Mouse (Mus musculus) neural tube, embryonic 14.5 days (tissue): ENCODE measurements around the gene Resp18. TPM values are rescaled to one million over a fixed set of nuclear protein-coding genes. Genes with fewer than 3 reads are reported as not detected.
A peak's percentile ranks its signal among the peaks of the same experiment; 100 is the strongest.

Source experiments
- ATAC-seq: fragments of 200-750 bp; cut with Nextera tagmentation; 2 replicates; pipeline ENCODE4 v1.8.0; 2017; ENCODE audit warnings: low read depth, mild to moderate bottlenecking, moderate TSS enrichment, moderate library complexity
- H3K27ac ChIP-seq: fragments of 300-500 bp; sonication (generic); 2 replicates; pipeline ENCODE4 v1.5.1; 2014; ENCODE audit warnings: low read depth, mild to moderate bottlenecking, control low read depth, low read length, moderate library complexity, mixed read lengths
- H3K27me3 ChIP-seq: fragments of 300-500 bp; sonication (generic); 2 replicates; pipeline ENCODE4 v1.6.1; 2014; ENCODE audit warnings: low read length; ENCODE audit not compliant: control insufficient read depth, insufficient read depth
- H3K36me3 ChIP-seq: fragments of 300-500 bp; sonication (generic); 2 replicates; pipeline ENCODE4 v1.6.1; 2014; ENCODE audit warnings: low read length, mixed read lengths; ENCODE audit not compliant: control insufficient read depth, insufficient read depth
- H3K4me1 ChIP-seq: fragments of 300-500 bp; sonication (generic); 2 replicates; pipeline ENCODE4 v1.6.1; 2014; ENCODE audit warnings: low read length; ENCODE audit not compliant: control insufficient read depth, insufficient read depth
- H3K4me2 ChIP-seq: fragments of 300-500 bp; sonication (generic); 2 replicates; pipeline ENCODE4 v1.6.1; 2014; ENCODE audit warnings: mild to moderate bottlenecking, low read depth, low read length, control low read depth
- H3K4me3 ChIP-seq: fragments of 300-500 bp; sonication (generic); 2 replicates; pipeline ENCODE4 v1.5.1; 2014; ENCODE audit warnings: low read depth, low read length, control low read depth, mixed read lengths
- H3K9ac ChIP-seq: fragments of 300-500 bp; sonication (generic); replicated peaks from 2 replicates; pipeline ENCODE4 v1.6.1; 2014; ENCODE audit warnings: low read depth, mild to moderate bottlenecking, control low read depth, low read length, mixed read lengths
- H3K9me3 ChIP-seq: fragments of 300-500 bp; sonication (generic); 2 replicates; pipeline ENCODE4 v1.6.1; 2016; ENCODE audit warnings: low read length; ENCODE audit not compliant: control insufficient read depth
- WGBS: fragments of 180-500 bp; shearing (Covaris S2); extraction: QIAGEN DNeasy Blood & Tissue Kit; methylation state at CpG from one replicate; pipeline ENCODE4 v1.1.7; 2014; 5-methylcytosine and 5-hydroxymethylcytosine counted together
- polyA plus RNA-seq: library from polyadenylated mRNA; unstranded; fragments of >200 nt; fragmentation: Nextera tagmentation; extraction: Ambion mirVana; gene quantifications from 2 replicates; pipeline ENCODE4 v1.2.1, GENCODE M21; 2014

The Resp18 gene
- polyA plus RNA-seq, 1 experiment from 2014 or later, result 254 TPM

- 0 out of 2 replicates have a peak overlapping the region, but pooled peaks have one; percentile 3 for H3K9ac ChIP-seq
Observed at GRCm38 (mm10) chr1:75289376-75289775, 11.2 kb upstream of the Resp18 start.

GRCm38 (mm10) chr1:75284911-75285310 is 6.7 kb upstream of the Resp18 start:
- H3K4me3 ChIP-seq, result no peak overlapping the region
- H3K36me3 ChIP-seq, result no peaks in the 10 kb centered on the region
- H3K27me3 ChIP-seq, result no peaks in the 10 kb centered on the region
- ATAC-seq, result no peak
- no peak overlapping the region for H3K4me2 ChIP-seq
- peaks cover 16% of the 10 kb centered on the region for H3K4me1 ChIP-seq
- H3K9ac ChIP-seq, result no peak overlapping the region
- H3K9me3 ChIP-seq, result no peaks in the 10 kb centered on the region
- 86% methylated on average over 7 of the region's 7 CpGs for WGBS
- no peak overlapping the region for H3K27ac ChIP-seq

More at GRCm38 (mm10) chr1:75289376-75289775, 11.2 kb upstream of the Resp18 start:
- peak overlapping the region; percentile 20; the same call in 1 of the 2 replicates for H3K4me2 ChIP-seq
- no peak overlapping the region for H3K4me3 ChIP-seq
- 5% methylated on average over 7 of the region's 7 CpGs for WGBS
- H3K27me3 ChIP-seq, result no peaks in the 10 kb centered on the region
- peak overlapping the region; percentile 78 for H3K27ac ChIP-seq
- H3K9me3 ChIP-seq, result no peaks in the 10 kb centered on the region
- H3K4me1 ChIP-seq, result peaks cover 22% of the 10 kb centered on the region
- ATAC-seq, result peak; percentile 96
- no peaks in the 10 kb centered on the region for H3K36me3 ChIP-seq

GRCm38 (mm10) chr1:75283017-75283416 is 4.8 kb upstream of the Resp18 start:
- ATAC-seq, result no peak
- Histone ChIP-seq H3K9ac (no peak overlapping the region), H3K4me1 (no peaks in the 10 kb centered on the region), H3K27ac (no peak overlapping the region), H3K9me3 (no peaks in the 10 kb centered on the region), H3K4me3 (no peak overlapping the region), H3K27me3 (no peaks in the 10 kb centered on the region), H3K36me3 (no peaks in the 10 kb centered on the region), H3K4me2 (no peak overlapping the region)
- WGBS, result 57% methylated on average over 5 of the region's 5 CpGs

GRCm38 (mm10) chr1:75277195-75278188 is 723 bp downstream of the Resp18 start:
- peak overlapping the region; percentile 44 for H3K27ac ChIP-seq
- H3K4me3 ChIP-seq, result peak overlapping the region; percentile 41
- H3K4me1 ChIP-seq, result no peaks in the 10 kb centered on the region
- H3K9ac ChIP-seq, result peak overlapping the region; percentile 51
- peak; percentile 84 for ATAC-seq
- H3K36me3 ChIP-seq, result no peaks in the 10 kb centered on the region
- 4% methylated on average over 23 of the region's 23 CpGs for WGBS
- no peaks in the 10 kb centered on the region; the same call in 1 of the 2 replicates for H3K27me3 ChIP-seq
- H3K9me3 ChIP-seq, result no peaks in the 10 kb centered on the region
- peak overlapping the region; percentile 53 for H3K4me2 ChIP-seq

- peak within 1 kb of the TSS; percentile 55 for H3K9ac ChIP-seq
- ATAC-seq, result peak; percentile 83
- no peaks in the 10 kb centered on the region for H3K9me3 ChIP-seq
- no peak within 1 kb of the TSS for H3K27ac ChIP-seq
- H3K4me3 ChIP-seq, result peak within 1 kb of the TSS; percentile 46
- peaks cover 3% of the 10 kb centered on the region; the same call in 1 of the 2 replicates for H3K27me3 ChIP-seq
- 11% methylated on average over 30 of the region's 32 CpGs for WGBS
- 0 out of 2 replicates have a peak, but pooled peaks cover 6% of the 10 kb centered on the region for H3K4me1 ChIP-seq
- peak within 1 kb of the TSS; percentile 68 for H3K4me2 ChIP-seq
- H3K36me3 ChIP-seq, result no peaks in the 10 kb centered on the region
Observed at GRCm38 (mm10) chr1:75264091-75264880, 13.9 kb downstream of the Resp18 start, which contains the start of gene Ptprn. TSS of gene Ptprn (minus strand) at chr1:75264502.

GRCm38 (mm10) chr1:75262969-75263951 is 15.0 kb downstream of the Resp18 start:
- Histone ChIP-seq H3K9ac (peak overlapping the region; percentile 55), H3K4me1 (0 out of 2 replicates have a peak, but pooled peaks cover 6% of the 10 kb centered on the region), H3K27ac (no peak overlapping the region), H3K4me3 (peak overlapping the region; percentile 46), H3K4me2 (peak overlapping the region; percentile 68), H3K9me3 (no peaks in the 10 kb centered on the region), H3K27me3 (peaks cover 3% of the 10 kb centered on the region; the same call in 1 of the 2 replicates), H3K36me3 (no peaks in the 10 kb centered on the region)
- 2% methylated on average over 40 of the region's 40 CpGs for WGBS
- ATAC-seq, result peak; percentile 60

GRCm38 (mm10) chr1:75261278-75261677 is 16.9 kb downstream of the Resp18 start:
- ATAC-seq, result no peak
- H3K27me3 ChIP-seq, result peaks cover 3% of the 10 kb centered on the region; the same call in 1 of the 2 replicates
- H3K9me3 ChIP-seq, result no peaks in the 10 kb centered on the region
- no peak overlapping the region for H3K27ac ChIP-seq
- no peak overlapping the region for H3K4me3 ChIP-seq
- no peak overlapping the region for H3K4me2 ChIP-seq
- no peak overlapping the region for H3K9ac ChIP-seq
- H3K36me3 ChIP-seq, result no peaks in the 10 kb centered on the region
- H3K4me1 ChIP-seq, result 0 out of 2 replicates have a peak, but pooled peaks cover 6% of the 10 kb centered on the region

GRCm38 (mm10) chr1:75255516-75256046 is 22.6 kb downstream of the Resp18 start:
- no peak for ATAC-seq
- H3K4me2 ChIP-seq, result no peak overlapping the region
- no peaks in the 10 kb centered on the region for H3K9me3 ChIP-seq
- whole genome bisulfite sequencing, result 74% methylated on average over 10 of the region's 10 CpGs
- no peaks in the 10 kb centered on the region for H3K36me3 ChIP-seq
- no peaks in the 10 kb centered on the region for H3K27me3 ChIP-seq
- no peak overlapping the region for H3K4me3 ChIP-seq
- H3K9ac ChIP-seq, result no peak overlapping the region
- H3K27ac ChIP-seq, result no peak overlapping the region
- H3K4me1 ChIP-seq, result no peaks in the 10 kb centered on the region; the same call in 1 of the 2 replicates
